Mouse (Mus musculus): ENCODE measurements at regions not wholly inside any gene's neighbourhood (a gene's known extent, or its start where the extent isn't known, plus 50 kb on each side); places are given as distances from the start of the nearest gene placed in this dataset.

DNA sequence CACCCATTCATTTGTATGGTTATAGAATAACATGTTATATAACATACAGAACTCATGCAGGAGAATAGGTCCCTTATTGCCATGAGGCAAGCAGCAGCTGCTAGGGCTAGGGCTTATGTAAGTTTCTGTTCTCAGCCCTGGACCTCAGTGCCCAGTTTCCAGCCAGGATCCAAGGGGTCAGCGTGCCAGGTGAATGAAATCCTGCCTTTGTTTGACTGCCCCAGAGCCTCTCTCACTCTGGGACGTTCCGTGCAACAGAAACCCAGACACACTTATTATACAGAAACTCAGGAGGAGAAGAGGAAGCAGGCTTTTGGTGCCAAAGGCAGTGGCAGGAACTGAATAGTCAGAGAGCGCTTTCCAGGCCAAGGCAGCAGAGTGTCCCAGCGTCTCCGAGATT lies 130.3 kb downstream of the Dio2 start:
- no peak overlapping the region for H3K9ac ChIP-seq (ENCODE audit: low read depth, low read length, severe bottlenecking)
- H3K4me3 ChIP-seq (replicated peaks; ENCODE audit: low read length): no peak overlapping the region
- no peak overlapping the region for H3K27ac ChIP-seq (replicated peaks; ENCODE audit: low read depth, low read length)
- no peak for TF ChIP-seq POLR2A (IDR thresholded peaks at IDR 0.05; ENCODE audit: borderline replicate concordance, extremely low read depth, insufficient read depth, insufficient read length)
- H3K9me3 ChIP-seq (ENCODE audit: control insufficient read depth, low read length): no peaks in the 10 kb centered on the region
- no peak overlapping the region for H3K4me2 ChIP-seq (replicated peaks; ENCODE audit: low read depth, low read length, severe bottlenecking)
- H3K36me3 ChIP-seq (ENCODE audit: control insufficient read depth, insufficient read depth, low read length): no peaks in the 10 kb centered on the region
- no peaks in the 10 kb centered on the region for H3K4me1 ChIP-seq (ENCODE audit: control insufficient read depth, insufficient read depth, low read length)
- WGBS: 77% methylated on average over 6 of the region's 6 CpGs
- DNase-seq (ENCODE audit: low spot score): no peak
- H3K27me3 ChIP-seq (ENCODE audit: control insufficient read depth, insufficient read depth, low read length): no peaks in the 10 kb centered on the region
- no peak for ATAC-seq (ENCODE audit: low FRiP score, low read depth)

- WGBS: 87% methylated on average over 3 of the region's 3 CpGs
- TF ChIP-seq POLR2A (IDR thresholded peaks at IDR 0.05; ENCODE audit: borderline replicate concordance, extremely low read depth, insufficient read depth, insufficient read length): no peak
- H3K9me3 ChIP-seq (ENCODE audit: control insufficient read depth, low read length): no peaks in the 10 kb centered on the region
Measured at GRCm38 (mm10) chr12:90580006-90580405, 158.2 kb downstream of the Dio2 start.

DNA sequence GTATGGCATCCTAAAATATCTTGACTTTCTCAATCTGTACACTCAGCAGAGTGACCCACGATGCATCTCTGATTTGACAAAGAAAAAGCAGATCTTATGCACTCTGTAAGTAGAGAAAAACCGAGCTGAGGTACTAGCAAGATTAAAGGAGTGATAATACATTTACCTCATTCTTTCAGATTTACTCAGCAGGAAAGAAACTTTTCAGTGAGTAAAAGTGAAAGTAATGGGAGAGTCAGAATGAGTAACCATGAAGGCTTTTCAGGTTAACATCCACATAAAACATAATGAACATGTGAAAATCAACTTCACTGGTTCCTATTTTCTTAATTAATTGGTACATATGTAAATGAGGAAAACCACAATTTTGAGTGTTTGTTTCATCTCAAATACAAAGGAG lies 162.1 kb downstream of the Dio2 start:
- Histone ChIP-seq H3K36me3 (ENCODE audit: control insufficient read depth, insufficient read depth, low read length) (no peaks in the 10 kb centered on the region), H3K4me3 (replicated peaks; ENCODE audit: low read length) (no peak overlapping the region), H3K9me3 (ENCODE audit: control insufficient read depth, low read length) (no peaks in the 10 kb centered on the region), H3K27me3 (ENCODE audit: control insufficient read depth, insufficient read depth, low read length) (no peaks in the 10 kb centered on the region), H3K4me1 (ENCODE audit: control insufficient read depth, insufficient read depth, low read length) (no peaks in the 10 kb centered on the region), H3K27ac (replicated peaks; ENCODE audit: low read depth, low read length) (no peak overlapping the region), H3K9ac (ENCODE audit: low read depth, low read length, severe bottlenecking) (no peak overlapping the region), H3K4me2 (replicated peaks; ENCODE audit: low read depth, low read length, severe bottlenecking) (no peak overlapping the region)
- DNase-seq (ENCODE audit: low spot score) (no peak), ATAC-seq (ENCODE audit: low FRiP score, low read depth) (no peak)
- TF ChIP-seq POLR2A (IDR thresholded peaks at IDR 0.05; ENCODE audit: borderline replicate concordance, extremely low read depth, insufficient read depth, insufficient read length): no peak
- WGBS: 74% methylated on average over 2 of the region's 2 CpGs

More at GRCm38 (mm10) chr12:90580006-90580405, 158.2 kb downstream of the Dio2 start:
- H3K4me2 ChIP-seq (replicated peaks; ENCODE audit: low read depth, low read length, severe bottlenecking): no peak overlapping the region
- H3K36me3 ChIP-seq (ENCODE audit: control insufficient read depth, insufficient read depth, low read length): no peaks in the 10 kb centered on the region
- H3K27ac ChIP-seq (replicated peaks; ENCODE audit: low read depth, low read length): no peak overlapping the region
- H3K4me1 ChIP-seq (ENCODE audit: control insufficient read depth, insufficient read depth, low read length): no peaks in the 10 kb centered on the region
- ATAC-seq (ENCODE audit: low FRiP score, low read depth) (no peak), DNase-seq (ENCODE audit: low spot score) (no peak)
- no peak overlapping the region for H3K4me3 ChIP-seq (replicated peaks; ENCODE audit: low read length)
- no peaks in the 10 kb centered on the region for H3K27me3 ChIP-seq (ENCODE audit: control insufficient read depth, insufficient read depth, low read length)
- no peak overlapping the region for H3K9ac ChIP-seq (ENCODE audit: low read depth, low read length, severe bottlenecking)

DNA sequence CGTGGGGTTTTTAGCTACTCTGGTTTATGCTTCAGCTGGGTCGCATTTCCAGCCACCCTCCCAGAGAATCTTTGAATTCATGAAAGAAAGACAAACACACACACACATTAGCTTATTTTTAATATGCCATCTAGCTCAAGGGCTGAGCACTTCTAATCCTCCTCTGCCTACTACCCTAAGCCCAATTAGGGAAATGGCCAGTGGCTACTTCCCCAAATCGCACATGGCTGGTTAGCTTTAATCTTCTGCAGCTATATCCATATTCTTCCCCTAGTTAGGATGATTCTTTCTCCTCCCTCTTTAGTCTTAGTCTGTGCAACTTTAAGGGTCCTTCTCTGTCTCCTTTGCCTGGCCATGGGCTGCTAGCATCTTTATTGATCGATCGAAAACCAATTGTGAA lies 166.3 kb downstream of the Dio2 start:
- H3K4me2 ChIP-seq (replicated peaks; ENCODE audit: low read depth, low read length, severe bottlenecking): no peak overlapping the region
- no peaks in the 10 kb centered on the region for H3K9me3 ChIP-seq (ENCODE audit: control insufficient read depth, low read length)
- no peak for DNase-seq (ENCODE audit: low spot score)
- no peak overlapping the region for H3K4me3 ChIP-seq (replicated peaks; ENCODE audit: low read length)
- no peak overlapping the region for H3K9ac ChIP-seq (ENCODE audit: low read depth, low read length, severe bottlenecking)
- H3K4me1 ChIP-seq (ENCODE audit: control insufficient read depth, insufficient read depth, low read length): no peaks in the 10 kb centered on the region
- TF ChIP-seq POLR2A (IDR thresholded peaks at IDR 0.05; ENCODE audit: borderline replicate concordance, extremely low read depth, insufficient read depth, insufficient read length): no peak
- 74% methylated on average over 5 of the region's 5 CpGs for WGBS
- H3K27ac ChIP-seq (replicated peaks; ENCODE audit: low read depth, low read length): no peak overlapping the region
- no peaks in the 10 kb centered on the region for H3K27me3 ChIP-seq (ENCODE audit: control insufficient read depth, insufficient read depth, low read length)
- ATAC-seq (ENCODE audit: low FRiP score, low read depth): no peak
- no peaks in the 10 kb centered on the region for H3K36me3 ChIP-seq (ENCODE audit: control insufficient read depth, insufficient read depth, low read length)

DNA sequence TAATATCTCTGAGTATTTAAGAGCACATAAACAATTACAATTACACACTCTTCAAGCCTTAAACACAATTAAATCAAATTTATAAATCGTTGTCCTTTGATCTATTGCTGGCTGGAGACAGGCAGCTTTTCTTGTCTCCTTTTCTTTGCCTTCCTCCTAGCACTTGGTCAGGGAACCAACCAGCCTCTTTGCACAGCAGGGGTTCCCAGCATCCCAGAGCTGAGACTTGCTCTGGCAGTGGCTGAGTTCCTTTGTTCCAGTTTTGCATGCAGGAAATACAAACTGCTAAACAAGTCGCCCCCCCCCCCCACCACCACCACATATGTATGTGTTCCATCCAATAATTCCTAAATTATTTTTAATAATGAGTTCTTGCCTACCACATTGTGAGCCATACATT lies 166.7 kb downstream of the Dio2 start:
- DNase-seq (ENCODE audit: low spot score) (no peak), ATAC-seq (ENCODE audit: low FRiP score, low read depth) (no peak)
- no peaks in the 10 kb centered on the region for H3K27me3 ChIP-seq (ENCODE audit: control insufficient read depth, insufficient read depth, low read length)
- no peaks in the 10 kb centered on the region for H3K36me3 ChIP-seq (ENCODE audit: control insufficient read depth, insufficient read depth, low read length)
- H3K4me2 ChIP-seq (replicated peaks; ENCODE audit: low read depth, low read length, severe bottlenecking): no peak overlapping the region
- no peak overlapping the region for H3K27ac ChIP-seq (replicated peaks; ENCODE audit: low read depth, low read length)
- WGBS: 15% methylated on average over 2 of the region's 2 CpGs
- H3K4me1 ChIP-seq (ENCODE audit: control insufficient read depth, insufficient read depth, low read length): no peaks in the 10 kb centered on the region
- H3K9me3 ChIP-seq (ENCODE audit: control insufficient read depth, low read length): no peaks in the 10 kb centered on the region
- H3K9ac ChIP-seq (ENCODE audit: low read depth, low read length, severe bottlenecking): no peak overlapping the region
- no peak for TF ChIP-seq POLR2A (IDR thresholded peaks at IDR 0.05; ENCODE audit: borderline replicate concordance, extremely low read depth, insufficient read depth, insufficient read length)
- no peak overlapping the region for H3K4me3 ChIP-seq (replicated peaks; ENCODE audit: low read length)

DNA sequence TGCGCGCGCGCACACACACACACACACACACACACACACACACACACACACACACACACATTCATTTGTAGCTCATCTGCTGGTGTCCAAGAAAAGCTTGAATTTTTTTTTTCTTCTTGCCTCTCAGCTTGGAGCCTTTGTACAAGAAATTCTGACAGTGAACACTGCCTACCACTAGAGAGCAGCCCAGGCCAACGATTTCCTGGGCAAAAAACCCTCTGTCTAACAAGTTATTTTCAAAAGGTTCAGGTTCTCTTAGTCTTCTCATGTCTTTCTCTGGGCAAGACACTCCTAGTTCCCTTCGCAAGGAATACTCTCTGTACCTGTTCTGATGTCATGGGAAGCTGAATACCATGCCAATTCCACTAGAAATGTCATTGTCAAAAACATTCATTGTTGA lies 171.9 kb downstream of the Dio2 start:
- Histone ChIP-seq H3K9me3 (ENCODE audit: control insufficient read depth, low read length) (no peaks in the 10 kb centered on the region), H3K4me1 (ENCODE audit: control insufficient read depth, insufficient read depth, low read length) (no peaks in the 10 kb centered on the region), H3K27me3 (ENCODE audit: control insufficient read depth, insufficient read depth, low read length) (no peaks in the 10 kb centered on the region), H3K36me3 (ENCODE audit: control insufficient read depth, insufficient read depth, low read length) (no peaks in the 10 kb centered on the region), H3K27ac (replicated peaks; ENCODE audit: low read depth, low read length) (no peak overlapping the region), H3K9ac (ENCODE audit: low read depth, low read length, severe bottlenecking) (no peak overlapping the region), H3K4me2 (replicated peaks; ENCODE audit: low read depth, low read length, severe bottlenecking) (no peak overlapping the region), H3K4me3 (replicated peaks; ENCODE audit: low read length) (no peak overlapping the region)
- peak; percentile 65 for DNase-seq (ENCODE audit: low spot score)
- TF ChIP-seq POLR2A (IDR thresholded peaks at IDR 0.05; ENCODE audit: borderline replicate concordance, extremely low read depth, insufficient read depth, insufficient read length): no peak
- 87% methylated on average over 6 of the region's 6 CpGs for WGBS
- ATAC-seq (ENCODE audit: low FRiP score, low read depth): no peak
